Mouse (Mus musculus): Measurements from ENCODE around the gene Ndufa4l2. TPM values are rescaled to one million over a fixed set of nuclear protein-coding genes. Genes with fewer than 3 reads are reported as not detected.
A peak's percentile ranks its signal among the peaks of the same experiment; 100 is the strongest.

Ndufa4l2 gene
- polyA plus RNA-seq, 1 experiment from 2014 or later, result 24.4 TPM

GRCm38 (mm10) chr10:127543916-127544315 lies 29.1 kb downstream of the Ndufa4l2 start:
- Histone ChIP-seq H3K4me2 (no peak overlapping the region), H3K9me3 (replicated peaks) (no peaks in the 10 kb centered on the region), H3K27ac (ENCODE audit: poor library complexity, severe bottlenecking) (no peak overlapping the region), H3K9ac (no peak overlapping the region), H3K27me3 (replicated peaks) (no peaks in the 10 kb centered on the region), H3K36me3 (peaks cover 91% of the 10 kb centered on the region), H3K4me1 (replicated peaks) (no peaks in the 10 kb centered on the region), H3K4me3 (no peak overlapping the region)
- WGBS, result 79% methylated on average over 3 of the region's 3 CpGs
- no peak for ATAC-seq (ENCODE audit: insufficient number of reproducible peaks, low FRiP score)

GRCm38 (mm10) chr10:127544375-127544774 lies 29.6 kb downstream of the Ndufa4l2 start:
- no peak overlapping the region for H3K9ac ChIP-seq
- H3K4me2 ChIP-seq, result no peak overlapping the region
- no peaks in the 10 kb centered on the region for H3K4me1 ChIP-seq (replicated peaks)
- no peaks in the 10 kb centered on the region for H3K9me3 ChIP-seq (replicated peaks)
- no peak overlapping the region for H3K4me3 ChIP-seq
- 88% methylated on average over 20 of the region's 20 CpGs for WGBS
- no peak for ATAC-seq (ENCODE audit: insufficient number of reproducible peaks, low FRiP score)
- peaks cover 93% of the 10 kb centered on the region for H3K36me3 ChIP-seq
- no peak overlapping the region for H3K27ac ChIP-seq (ENCODE audit: poor library complexity, severe bottlenecking)
- no peaks in the 10 kb centered on the region for H3K27me3 ChIP-seq (replicated peaks)

GRCm38 (mm10) chr10:127546505-127546904 lies 31.7 kb downstream of the Ndufa4l2 start:
- Histone ChIP-seq H3K4me1 (replicated peaks) (no peaks in the 10 kb centered on the region), H3K4me2 (no peak overlapping the region), H3K9me3 (replicated peaks) (no peaks in the 10 kb centered on the region), H3K27me3 (replicated peaks) (no peaks in the 10 kb centered on the region), H3K36me3 (peaks cover 95% of the 10 kb centered on the region), H3K9ac (no peak overlapping the region), H3K4me3 (no peak overlapping the region), H3K27ac (ENCODE audit: poor library complexity, severe bottlenecking) (no peak overlapping the region)
- 87% methylated on average over 7 of the region's 7 CpGs for WGBS
- ATAC-seq (ENCODE audit: insufficient number of reproducible peaks, low FRiP score), result no peak

- Histone ChIP-seq H3K4me2 (no peak overlapping the region), H3K9me3 (replicated peaks) (no peaks in the 10 kb centered on the region), H3K4me3 (no peak overlapping the region), H3K9ac (no peak overlapping the region), H3K36me3 (peaks cover 95% of the 10 kb centered on the region), H3K27ac (ENCODE audit: poor library complexity, severe bottlenecking) (no peak overlapping the region), H3K4me1 (replicated peaks) (no peaks in the 10 kb centered on the region), H3K27me3 (replicated peaks) (no peaks in the 10 kb centered on the region)
- WGBS, result 90% methylated on average over 15 of the region's 15 CpGs
- no peak for ATAC-seq (ENCODE audit: insufficient number of reproducible peaks, low FRiP score)
Measured at GRCm38 (mm10) chr10:127548236-127548635, 33.5 kb downstream of the Ndufa4l2 start.

GRCm38 (mm10) chr10:127549892-127550291 lies 35.1 kb downstream of the Ndufa4l2 start:
- Histone ChIP-seq H3K27me3 (replicated peaks) (no peaks in the 10 kb centered on the region), H3K36me3 (peaks cover 99% of the 10 kb centered on the region), H3K27ac (ENCODE audit: poor library complexity, severe bottlenecking) (no peak overlapping the region), H3K9me3 (replicated peaks) (no peaks in the 10 kb centered on the region), H3K4me1 (replicated peaks) (no peaks in the 10 kb centered on the region), H3K4me2 (no peak overlapping the region), H3K4me3 (no peak overlapping the region), H3K9ac (no peak overlapping the region)
- no peak for ATAC-seq (ENCODE audit: insufficient number of reproducible peaks, low FRiP score)
- WGBS, result 88% methylated on average over 17 of the region's 17 CpGs

GRCm38 (mm10) chr10:127555703-127556102 lies 40.9 kb downstream of the Ndufa4l2 start:
- no peaks in the 10 kb centered on the region for H3K4me1 ChIP-seq (replicated peaks)
- peaks cover 98% of the 10 kb centered on the region for H3K36me3 ChIP-seq
- no peaks in the 10 kb centered on the region for H3K9me3 ChIP-seq (replicated peaks)
- no peaks in the 10 kb centered on the region for H3K27me3 ChIP-seq (replicated peaks)
- H3K4me2 ChIP-seq, result no peak overlapping the region
- WGBS, result 71% methylated on average over 18 of the region's 18 CpGs
- no peak overlapping the region for H3K9ac ChIP-seq
- ATAC-seq (ENCODE audit: insufficient number of reproducible peaks, low FRiP score), result no peak
- H3K27ac ChIP-seq (ENCODE audit: poor library complexity, severe bottlenecking), result no peak overlapping the region
- no peak overlapping the region for H3K4me3 ChIP-seq

- no peak for ATAC-seq (ENCODE audit: insufficient number of reproducible peaks, low FRiP score)
- Histone ChIP-seq H3K36me3 (peaks cover 93% of the 10 kb centered on the region), H3K4me3 (no peak overlapping the region), H3K9ac (no peak overlapping the region), H3K27me3 (replicated peaks) (no peaks in the 10 kb centered on the region), H3K4me1 (replicated peaks) (0 out of 2 replicates have a peak, but pooled peaks cover under 1% of the 10 kb centered on the region), H3K4me2 (no peak overlapping the region), H3K9me3 (replicated peaks) (no peaks in the 10 kb centered on the region), H3K27ac (ENCODE audit: poor library complexity, severe bottlenecking) (no peak overlapping the region)
- WGBS, result 85% methylated on average over 13 of the region's 13 CpGs
Measured at GRCm38 (mm10) chr10:127557397-127557796, 42.6 kb downstream of the Ndufa4l2 start.

GRCm38 (mm10) chr10:127561145-127561544 lies 46.4 kb downstream of the Ndufa4l2 start:
- no peak for ATAC-seq (ENCODE audit: insufficient number of reproducible peaks, low FRiP score)
- no peaks in the 10 kb centered on the region for H3K9me3 ChIP-seq (replicated peaks)
- no peak overlapping the region for H3K4me3 ChIP-seq
- peaks cover 28% of the 10 kb centered on the region for H3K4me1 ChIP-seq (replicated peaks)
- no peak overlapping the region for H3K9ac ChIP-seq
- no peaks in the 10 kb centered on the region for H3K27me3 ChIP-seq (replicated peaks)
- no peak overlapping the region for H3K4me2 ChIP-seq
- H3K27ac ChIP-seq (ENCODE audit: poor library complexity, severe bottlenecking), result no peak overlapping the region
- peaks cover 76% of the 10 kb centered on the region for H3K36me3 ChIP-seq

GRCm38 (mm10) chr10:127563840-127564239 lies 49.1 kb downstream of the Ndufa4l2 start:
- H3K4me2 ChIP-seq, result 0 out of 2 replicates have a peak overlapping the region, but pooled peaks have one; percentile 16
- peaks cover 28% of the 10 kb centered on the region for H3K4me1 ChIP-seq (replicated peaks)
- no peaks in the 10 kb centered on the region for H3K9me3 ChIP-seq (replicated peaks)
- 0 out of 2 replicates have a peak overlapping the region, but pooled peaks have one; percentile 1 for H3K9ac ChIP-seq
- H3K4me3 ChIP-seq, result no peak overlapping the region
- H3K36me3 ChIP-seq, result peaks cover 70% of the 10 kb centered on the region
- H3K27ac ChIP-seq (ENCODE audit: poor library complexity, severe bottlenecking), result peak overlapping the region; percentile 39
- ATAC-seq (ENCODE audit: insufficient number of reproducible peaks, low FRiP score), result peak; percentile 37; the same call in 1 of the 2 replicates
- WGBS, result 61% methylated on average over 8 of the region's 8 CpGs
- H3K27me3 ChIP-seq (replicated peaks), result no peaks in the 10 kb centered on the region

GRCm38 (mm10) chr10:127564301-127564700 lies 49.5 kb downstream of the Ndufa4l2 start:
- 29% methylated on average over 13 of the region's 13 CpGs for WGBS
- peak; percentile 79 for ATAC-seq (ENCODE audit: insufficient number of reproducible peaks, low FRiP score)
- Histone ChIP-seq H3K4me1 (replicated peaks) (peaks cover 28% of the 10 kb centered on the region), H3K4me3 (no peak overlapping the region), H3K36me3 (peaks cover 69% of the 10 kb centered on the region), H3K4me2 (peak overlapping the region; percentile 16; the same call in 1 of the 2 replicates), H3K27me3 (replicated peaks) (no peaks in the 10 kb centered on the region), H3K9ac (no peak overlapping the region), H3K9me3 (replicated peaks) (no peaks in the 10 kb centered on the region), H3K27ac (ENCODE audit: poor library complexity, severe bottlenecking) (peak overlapping the region; percentile 31)
